Mouse (Mus musculus): ENCODE measurements around the gene Gm3029. TPM values are rescaled to one million over a fixed set of nuclear protein-coding genes. Genes with fewer than 3 reads are reported as not detected.
"Not testable (repeated sequence)": the region's sequence is repeated elsewhere in the genome, so short reads cannot be mapped to it uniquely, and the experiment has no call there.

Gene Gm3029
- total RNA-seq (2015; ENCODE audit: low replicate concordance) (not detected in 2 replicates), total RNA-seq (2017; ENCODE audit: low replicate concordance) (not detected in 2 replicates)

GRCm38 (mm10) chr14:3931456-3931855, at the start of gene Gm3029:
TSS of gene Gm3029 (plus strand) at chr14:3931756.
- ATAC-seq (replicated peaks; ENCODE audit: low FRiP score, poor library complexity, severe bottlenecking) = not testable (repeated sequence)

- not testable (repeated sequence) for ATAC-seq (replicated peaks; ENCODE audit: low FRiP score, poor library complexity, severe bottlenecking)
Observed at GRCm38 (mm10) chr14:3883872-3884271, 47.7 kb upstream of the Gm3029 start, which contains the start of gene Gm2916. TSS of gene Gm2916 (plus strand) at chr14:3884172.

- not testable (repeated sequence) for ATAC-seq (replicated peaks; ENCODE audit: low FRiP score, poor library complexity, severe bottlenecking)
Observed at GRCm38 (mm10) chr14:3963247-3963646, 31.7 kb downstream of the Gm3029 start, which contains the start of gene Gm3095. TSS of gene Gm3095 (plus strand) at chr14:3963547.

Other genes with a start within 250 kb of the Gm3029 start
- gene Gm3043, start 243.0 kb upstream of the Gm3029 start, total RNA-seq (2015; ENCODE audit: low replicate concordance) = not detected in 2 replicates
- not detected in 2 replicates for gene Gm3043, start 243.0 kb upstream of the Gm3029 start, total RNA-seq (2017; ENCODE audit: low replicate concordance)
- not detected in 2 replicates for gene Gm3002, start 121.7 kb upstream of the Gm3029 start, total RNA-seq (2015; ENCODE audit: low replicate concordance)
- gene Gm3002, start 121.7 kb upstream of the Gm3029 start, total RNA-seq (2017; ENCODE audit: low replicate concordance) = not detected in 2 replicates
- gene Gm3033, start 85.5 kb upstream of the Gm3029 start, total RNA-seq (2015; ENCODE audit: low replicate concordance) = not detected in 2 replicates
- gene Gm3033, start 85.5 kb upstream of the Gm3029 start, total RNA-seq (2017; ENCODE audit: low replicate concordance) = not detected in 2 replicates
- gene Gm2916, start 47.6 kb upstream of the Gm3029 start, total RNA-seq (2015; ENCODE audit: low replicate concordance) = not detected in 2 replicates
- not detected in 2 replicates for gene Gm2916, start 47.6 kb upstream of the Gm3029 start, total RNA-seq (2017; ENCODE audit: low replicate concordance)
- not detected in 2 replicates for gene Gm3095, start 31.8 kb downstream of the Gm3029 start, total RNA-seq (2015; ENCODE audit: low replicate concordance)
- not detected in 2 replicates for gene Gm3095, start 31.8 kb downstream of the Gm3029 start, total RNA-seq (2017; ENCODE audit: low replicate concordance)
- not detected in 2 replicates for gene Gm3099, start 66.6 kb downstream of the Gm3029 start, total RNA-seq (2015; ENCODE audit: low replicate concordance)
- gene Gm3099, start 66.6 kb downstream of the Gm3029 start, total RNA-seq (2017; ENCODE audit: low replicate concordance) = 0.28 TPM in 1 of 2 replicates, not detected in the other
- not detected in 2 replicates for gene Gm5796, start 92.2 kb downstream of the Gm3029 start, total RNA-seq (2015; ENCODE audit: low replicate concordance)
- not detected in 2 replicates for gene Gm5796, start 92.2 kb downstream of the Gm3029 start, total RNA-seq (2017; ENCODE audit: low replicate concordance)
- gene Gm3115, start 152.4 kb downstream of the Gm3029 start, total RNA-seq (2015; ENCODE audit: low replicate concordance) = not detected in 2 replicates
- gene Gm3115, start 152.4 kb downstream of the Gm3029 start, total RNA-seq (2017; ENCODE audit: low replicate concordance) = not detected in 2 replicates
- gene Gm8108, start 178.8 kb downstream of the Gm3029 start, total RNA-seq (2015; ENCODE audit: low replicate concordance) = not detected in 2 replicates
- gene Gm8108, start 178.8 kb downstream of the Gm3029 start, total RNA-seq (2017; ENCODE audit: low replicate concordance) = not detected in 2 replicates
- not detected in 2 replicates for gene Gm3127, start 233.3 kb downstream of the Gm3029 start, total RNA-seq (2015; ENCODE audit: low replicate concordance)
- gene Gm3127, start 233.3 kb downstream of the Gm3029 start, total RNA-seq (2017; ENCODE audit: low replicate concordance) = not detected in 2 replicates

Data from erythroblast, adult 5-6 weeks (primary cell).